In the genomic region with DNA sequence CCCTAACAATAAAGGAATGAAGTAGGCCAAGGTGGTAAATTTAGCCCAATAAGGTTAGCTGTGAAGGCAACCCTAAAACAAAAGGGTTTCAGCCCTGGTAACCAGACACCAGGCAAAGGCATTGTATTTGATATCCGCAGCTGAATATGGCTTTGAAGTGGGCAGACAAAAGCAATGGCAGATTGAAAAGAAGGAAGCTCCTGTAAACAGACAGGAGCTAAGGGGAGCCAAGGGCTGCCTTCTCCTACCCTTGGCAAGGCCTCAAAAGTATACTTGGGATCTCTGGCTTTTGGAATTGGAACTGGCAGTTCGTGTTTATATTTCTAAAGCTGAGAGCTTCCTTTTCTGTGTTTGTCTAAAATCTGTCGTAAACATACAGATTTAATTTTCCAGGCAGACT, we compare ENCODE assay signal across 18 mouse cellular contexts.
"Had no signal": no experiment of that assay in that cellular context is flagged by ENCODE, and none has a peak within 500 bp of the region (broad histone marks: within the 10 kb centered on the region; RNA-seq: fewer than 3 reads in every experiment).

No protein-coding gene starts in this region.

- H3K4me2 ChIP-seq: midbrain, embryonic 12.5 days; neural tube, embryonic 13.5 days; neural tube, embryonic 15.5 days had no signal

- H3K4me1 ChIP-seq: midbrain, embryonic 10.5 days; midbrain, embryonic 12.5 days; neural tube, embryonic 13.5 days; neural tube, embryonic 15.5 days had no signal

- H3K4me3 ChIP-seq: midbrain, embryonic 10.5 days; midbrain, embryonic 12.5 days; myocyte; neural tube, embryonic 13.5 days; neural tube, embryonic 15.5 days had no signal

- H3K36me3 ChIP-seq: midbrain, embryonic 10.5 days; midbrain, embryonic 12.5 days; neural tube, embryonic 13.5 days; neural tube, embryonic 15.5 days had no signal

- H3K27ac ChIP-seq: midbrain, embryonic 10.5 days; midbrain, embryonic 12.5 days; neural tube, embryonic 13.5 days; neural tube, embryonic 15.5 days had no signal

- ATAC-seq: midbrain, embryonic 16.5 days had no signal

- H3K9me3 ChIP-seq: midbrain, embryonic 12.5 days; neural tube, embryonic 13.5 days; neural tube, embryonic 15.5 days had no signal

- H3K9ac ChIP-seq: midbrain, embryonic 12.5 days; neural tube, embryonic 13.5 days; neural tube, embryonic 15.5 days had no signal

- DNase-seq: lung, adult 18-20 months; lung, postnatal 10 days; lung, postnatal 36 days; midbrain, embryonic 14.5 days; retina, postnatal 1 day; right cerebral cortex, adult 18-20 months; right cerebral cortex, postnatal 25 days; right cerebral cortex, postnatal 4 days; spleen, adult 18-20 months; thymus, adult 18-20 months; thymus, postnatal 14 days; thymus, postnatal 36 days had no signal

- H3K27me3 ChIP-seq: midbrain, embryonic 12.5 days; neural tube, embryonic 13.5 days; neural tube, embryonic 15.5 days had no signal
